8 mouse cellular contexts compared by ENCODE assay signal in the genomic region with DNA sequence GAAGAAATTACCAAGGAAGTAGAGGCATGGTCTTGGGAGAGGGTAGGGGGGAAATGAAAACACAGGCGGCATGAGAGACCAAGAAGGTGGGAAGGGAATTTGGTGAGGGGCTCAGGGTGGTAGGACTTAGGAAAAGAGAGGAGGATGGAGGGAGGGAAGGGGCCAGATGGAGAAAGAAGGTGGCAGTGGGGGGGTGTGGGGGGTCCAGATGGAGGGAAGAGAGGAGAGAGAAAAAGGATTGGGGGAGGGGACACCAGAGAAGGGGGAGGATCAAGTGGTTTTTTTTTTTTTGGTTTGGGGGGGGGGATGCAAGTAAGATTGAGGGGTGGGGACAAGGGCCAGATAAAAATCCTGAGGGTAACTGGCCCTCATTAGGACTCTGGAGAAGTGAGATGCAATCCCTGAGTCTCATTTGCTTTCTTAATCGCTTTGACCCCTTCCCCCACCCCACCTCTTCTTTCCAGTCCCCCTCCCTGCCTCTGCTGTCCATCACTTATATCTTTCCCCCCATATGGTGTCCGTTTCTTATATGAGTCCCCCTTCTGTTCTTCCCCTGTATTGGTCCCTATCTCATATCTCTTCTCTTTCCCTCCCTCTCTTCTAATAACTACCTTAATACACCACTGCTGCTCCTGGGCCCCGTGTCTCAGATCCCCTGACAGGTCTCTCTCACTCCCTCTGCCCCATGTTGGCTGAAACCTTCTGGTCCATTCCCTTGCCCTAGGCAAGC. TPM values are rescaled to one million over a fixed set of nuclear protein-coding genes. Genes with fewer than 3 reads are reported as not detected.
DNase-seq lines count a peak whose midpoint lies in the region; ATAC-seq and TF ChIP-seq lines count a peak whose summit lies in the region.

No protein-coding gene starts in this region.

- no peak for ATAC-seq in forebrain, embryonic 13.5 days
- ATAC-seq in liver, embryonic 15.5 days (ENCODE audit: insufficient read depth), result no peak

- 8% methylated on average over 4 of the region's 4 CpGs for WGBS in forebrain, embryonic 13.5 days
- WGBS in liver, embryonic 15.5 days (ENCODE audit: insufficient replicate concordance), result 19% methylated on average over 4 of the region's 4 CpGs

- intact Hi-C loops in gastrocnemius, adult 2 months (cut with DNase I), result no loop called here
- intact Hi-C loops in gastrocnemius, postnatal 36 days (cut with DNase I), result no loop called here

- no peak for TF ChIP-seq CTCF in gastrocnemius, adult 2 months (IDR thresholded peaks at IDR 0.05)
- TF ChIP-seq CTCF in E14TG2a.4 (conservative IDR thresholded peaks at IDR 0.05; ENCODE audit: low read length), result no peak

- H3K4me1 ChIP-seq in E14TG2a.4 (replicated peaks; ENCODE audit: low read depth, low read length), result peaks cover 71% of the 10 kb centered on the region
- peaks cover 85% of the 10 kb centered on the region for H3K4me1 ChIP-seq in forebrain, embryonic 13.5 days
- peaks cover 62% of the 10 kb centered on the region for H3K4me1 ChIP-seq in liver, embryonic 15.5 days (replicated peaks)

- peak overlapping the region; percentile 74 for H3K9ac ChIP-seq in forebrain, embryonic 13.5 days
- no peak overlapping the region for H3K9ac ChIP-seq in liver, embryonic 15.5 days

- H3K27me3 ChIP-seq in E14TG2a.4 (ENCODE audit: insufficient read depth, low read length), result peaks cover 43% of the 10 kb centered on the region
- no peaks in the 10 kb centered on the region for H3K27me3 ChIP-seq in forebrain, embryonic 13.5 days
- peaks cover 14% of the 10 kb centered on the region; the same call in 1 of the 2 replicates for H3K27me3 ChIP-seq in liver, embryonic 15.5 days

- peak overlapping the region; percentile 35; the same call in 1 of the 2 replicates for H3K27ac ChIP-seq in gastrocnemius, adult 2 months
- H3K27ac ChIP-seq in forebrain, embryonic 13.5 days, result peak overlapping the region; percentile 95
- no peak overlapping the region; the same call in 1 of the 2 replicates for H3K27ac ChIP-seq in liver, embryonic 15.5 days (replicated peaks)

- peak overlapping the region; percentile 93 for H3K4me2 ChIP-seq in forebrain, embryonic 13.5 days
- H3K4me2 ChIP-seq in liver, embryonic 15.5 days, result peak overlapping the region; percentile 97

- no peaks in the 10 kb centered on the region for H3K9me3 ChIP-seq in E14TG2a.4 (ENCODE audit: low read length)
- no peaks in the 10 kb centered on the region for H3K9me3 ChIP-seq in forebrain, embryonic 13.5 days (replicated peaks)
- no peaks in the 10 kb centered on the region for H3K9me3 ChIP-seq in liver, embryonic 15.5 days (replicated peaks)

- peak overlapping the region; percentile 59 for H3K4me3 ChIP-seq in gastrocnemius, adult 2 months
- peak overlapping the region; percentile 43; the same call in 1 of the 2 replicates for H3K4me3 ChIP-seq in E14TG2a.4 (replicated peaks; ENCODE audit: low read length)
- H3K4me3 ChIP-seq in forebrain, embryonic 13.5 days, result peak overlapping the region; percentile 50
- peak overlapping the region; percentile 38; the same call in 1 of the 2 replicates for H3K4me3 ChIP-seq in liver, embryonic 15.5 days (replicated peaks)

- H3K36me3 ChIP-seq in E14TG2a.4 (ENCODE audit: insufficient read depth, low read length), result peaks cover 14% of the 10 kb centered on the region
- H3K36me3 ChIP-seq in forebrain, embryonic 13.5 days (ENCODE audit: poor library complexity, severe bottlenecking), result peaks cover 14% of the 10 kb centered on the region
- H3K36me3 ChIP-seq in liver, embryonic 15.5 days (replicated peaks), result peaks cover 9% of the 10 kb centered on the region

- no peak for DNase-seq in gastrocnemius, adult 2 months
- no peak for DNase-seq in gastrocnemius, postnatal 4 days (ENCODE audit: low spot score in 2 of 2)
- DNase-seq in spleen, adult 12 weeks (ENCODE audit: low spot score), result no peak
- no peak for DNase-seq in gastrocnemius, postnatal 36 days
- DNase-seq in adrenal gland, postnatal 14 days, result no peak

RNA-seq across cellular contexts. Expression of gene Syngap1, which starts 1.0 kb away (rescaled TPM):
- total RNA-seq in gastrocnemius, adult 2 months (2021), result 1 to 10 TPM; 3.0 to 3.5 TPM
- 10 to 100 TPM; 20.8 to 23.8 TPM for total RNA-seq in gastrocnemius, postnatal 4 days (2021)
- polyA plus RNA-seq in forebrain, embryonic 13.5 days (2015; fragmentation: Nextera tagmentation; extraction: Ambion mirVana), result 5.9 TPM in 2 replicates
- 0.21 and 0.28 TPM in 2 replicates for polyA plus RNA-seq in liver, embryonic 15.5 days (2015; fragmentation: Nextera tagmentation; extraction: Ambion mirVana)
- 1 to 10 TPM; 3.4 to 3.5 TPM for total RNA-seq in gastrocnemius, postnatal 36 days (2021)
- 16.0 and 17.3 TPM in 2 replicates for total RNA-seq in adrenal gland, postnatal 14 days (2021)

RNA-seq across cellular contexts. Expression of gene Cuta, which starts 2.6 kb away (rescaled TPM):
- 100 to 1,000 TPM in 1 of 2 experiments, 10 to 100 TPM in 1; 93.8 to 104 TPM for total RNA-seq in gastrocnemius, adult 2 months (2021)
- 10 to 100 TPM; 90.4 to 92.8 TPM for total RNA-seq in gastrocnemius, postnatal 4 days (2021)
- 171 and 172 TPM in 2 replicates for polyA plus RNA-seq in forebrain, embryonic 13.5 days (2015; fragmentation: Nextera tagmentation; extraction: Ambion mirVana)
- 85.9 and 86.7 TPM in 2 replicates for polyA plus RNA-seq in liver, embryonic 15.5 days (2015; fragmentation: Nextera tagmentation; extraction: Ambion mirVana)
- total RNA-seq in gastrocnemius, postnatal 36 days (2021), result 10 to 100 TPM; 82.8 to 91.1 TPM
- 118 and 132 TPM in 2 replicates for total RNA-seq in adrenal gland, postnatal 14 days (2021)

RNA-seq across cellular contexts. Expression of gene Phf1, which starts 9.2 kb away (rescaled TPM):
- 10 to 100 TPM in 1 of 2 experiments, 1 to 10 TPM in 1; 9.2 to 10.7 TPM for total RNA-seq in gastrocnemius, adult 2 months (2021)
- 10 to 100 TPM in 1 of 2 experiments, 1 to 10 TPM in 1; 9.6 to 10.9 TPM for total RNA-seq in gastrocnemius, postnatal 4 days (2021)
- 8.8 and 9.5 TPM in 2 replicates for polyA plus RNA-seq in forebrain, embryonic 13.5 days (2015; fragmentation: Nextera tagmentation; extraction: Ambion mirVana)
- 1.8 and 2.6 TPM in 2 replicates for polyA plus RNA-seq in liver, embryonic 15.5 days (2015; fragmentation: Nextera tagmentation; extraction: Ambion mirVana)
- 1 to 10 TPM; 5.8 to 6.3 TPM for total RNA-seq in gastrocnemius, postnatal 36 days (2021)
- 19.9 and 25.3 TPM in 2 replicates for total RNA-seq in adrenal gland, postnatal 14 days (2021)

RNA-seq across cellular contexts. Expression of gene Kifc5b, which starts 25.1 kb away (rescaled TPM):
- under 1 TPM; 0.18 to 0.64 TPM for total RNA-seq in gastrocnemius, adult 2 months (2021)
- total RNA-seq in gastrocnemius, postnatal 4 days (2021), result 1 to 10 TPM; 6.1 to 8.5 TPM
- 8.9 and 9.2 TPM in 2 replicates for polyA plus RNA-seq in forebrain, embryonic 13.5 days (2015; fragmentation: Nextera tagmentation; extraction: Ambion mirVana)
- polyA plus RNA-seq in liver, embryonic 15.5 days (2015; fragmentation: Nextera tagmentation; extraction: Ambion mirVana), result 5.2 and 5.9 TPM in 2 replicates
- under 1 TPM; 0.49 to 0.64 TPM for total RNA-seq in gastrocnemius, postnatal 36 days (2021)
- 5.0 and 5.2 TPM in 2 replicates for total RNA-seq in adrenal gland, postnatal 14 days (2021)

RNA-seq across cellular contexts. Expression of gene Zbtb9, which starts 31.0 kb away (rescaled TPM):
- total RNA-seq in gastrocnemius, adult 2 months (2021), result under 1 TPM; 0.17 to 0.41 TPM
- total RNA-seq in gastrocnemius, postnatal 4 days (2021), result 1 to 10 TPM; 4.1 to 4.8 TPM
- 17.4 and 17.7 TPM in 2 replicates for polyA plus RNA-seq in forebrain, embryonic 13.5 days (2015; fragmentation: Nextera tagmentation; extraction: Ambion mirVana)
- 5.0 and 5.8 TPM in 2 replicates for polyA plus RNA-seq in liver, embryonic 15.5 days (2015; fragmentation: Nextera tagmentation; extraction: Ambion mirVana)
- total RNA-seq in gastrocnemius, postnatal 36 days (2021), result under 1 TPM in 1 of 2 experiments, not detected in 1; 0.94 TPM
- total RNA-seq in adrenal gland, postnatal 14 days (2021), result 5.2 and 5.3 TPM in 2 replicates
